Mouse (Mus musculus): ENCODE data around the gene Elp4. TPM values are rescaled to one million over a fixed set of nuclear protein-coding genes. Genes with fewer than 3 reads are reported as not detected.

The Elp4 gene
- polyA plus RNA-seq, 1 experiment from 2014 or later: 13.4 TPM

DNA sequence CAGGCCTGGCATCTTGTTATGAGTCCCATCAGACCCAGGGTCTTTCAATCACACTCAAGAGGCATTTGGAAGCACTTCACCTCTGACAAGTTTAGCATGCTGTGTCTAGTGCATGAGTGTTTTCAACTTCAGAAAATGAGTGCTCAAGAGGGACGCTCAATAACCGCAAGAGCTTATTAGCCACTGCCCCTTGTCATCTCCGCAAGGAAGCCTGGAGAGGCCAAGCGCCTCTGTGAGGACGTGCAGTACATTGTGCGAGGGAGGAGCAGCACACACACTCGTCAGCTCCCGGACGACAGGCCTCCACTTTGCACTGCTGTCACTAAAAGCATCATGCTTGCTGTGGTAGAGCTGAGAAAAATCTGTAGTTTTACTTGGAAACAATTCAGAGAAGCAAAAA, 177.7 kb downstream of the Elp4 start:
- no peak for ATAC-seq (ENCODE audit: low read depth)
- Histone ChIP-seq H3K4me1 (ENCODE audit: control insufficient read depth, low read depth, low read length) (no peaks in the 10 kb centered on the region), H3K36me3 (ENCODE audit: control insufficient read depth, insufficient read depth) (no peaks in the 10 kb centered on the region), H3K4me3 (ENCODE audit: low read depth, low read length) (no peak overlapping the region), H3K9me3 (replicated peaks; ENCODE audit: control insufficient read depth, low read length) (no peaks in the 10 kb centered on the region), H3K9ac (ENCODE audit: low read depth, low read length) (no peak overlapping the region), H3K27me3 (ENCODE audit: control insufficient read depth, insufficient read depth, low read depth, low read length) (no peaks in the 10 kb centered on the region), H3K4me2 (ENCODE audit: low read depth, low read length) (no peak overlapping the region), H3K27ac (ENCODE audit: low read length) (no peak overlapping the region)
- WGBS (ENCODE audit: insufficient replicate concordance): 75% methylated on average over 9 of the region's 9 CpGs

DNA sequence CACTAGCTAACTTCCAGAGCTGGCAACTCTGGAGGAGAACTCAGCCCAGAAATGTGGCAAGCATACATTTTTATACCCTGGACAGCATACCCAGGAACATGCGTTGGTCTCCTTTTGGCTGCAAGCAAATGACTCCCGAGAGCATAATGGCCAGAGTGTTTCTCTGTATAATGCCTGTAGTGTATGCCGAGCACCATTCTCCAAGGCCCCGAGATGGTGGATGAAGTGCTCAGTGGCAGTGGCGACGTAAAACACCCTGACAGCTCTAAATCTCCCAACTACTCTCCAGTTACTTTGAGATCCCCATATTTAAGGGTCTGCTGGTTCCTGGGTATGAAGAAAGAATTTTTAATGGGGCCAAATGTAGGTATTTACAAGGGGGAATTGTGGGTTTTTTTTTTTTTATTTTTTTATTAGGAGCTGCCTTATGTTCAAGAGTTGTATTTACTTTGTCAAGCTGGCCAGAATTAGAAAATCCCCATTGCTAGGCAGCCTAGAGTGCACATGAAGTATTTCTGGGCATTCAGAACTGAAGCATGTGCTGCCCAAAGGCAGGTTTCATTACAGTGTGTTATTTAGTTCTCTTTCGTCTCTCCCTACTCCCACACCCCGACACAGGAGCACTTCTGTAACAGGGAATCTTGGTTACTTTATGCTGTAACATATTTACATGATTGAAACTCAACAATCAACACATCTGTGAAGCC, 188.8 kb downstream of the Elp4 start:
- H3K27me3 ChIP-seq (ENCODE audit: control insufficient read depth, insufficient read depth, low read depth, low read length): no peaks in the 10 kb centered on the region
- 72% methylated on average over 8 of the region's 8 CpGs for WGBS (ENCODE audit: insufficient replicate concordance)
- no peak overlapping the region for H3K4me3 ChIP-seq (ENCODE audit: low read depth, low read length)
- H3K9me3 ChIP-seq (replicated peaks; ENCODE audit: control insufficient read depth, low read length): no peaks in the 10 kb centered on the region
- no peak overlapping the region for H3K9ac ChIP-seq (ENCODE audit: low read depth, low read length)
- H3K4me1 ChIP-seq (ENCODE audit: control insufficient read depth, low read depth, low read length): no peaks in the 10 kb centered on the region
- ATAC-seq (ENCODE audit: low read depth): no peak
- no peaks in the 10 kb centered on the region for H3K36me3 ChIP-seq (ENCODE audit: control insufficient read depth, insufficient read depth)
- H3K27ac ChIP-seq (ENCODE audit: low read length): no peak overlapping the region
- H3K4me2 ChIP-seq (ENCODE audit: low read depth, low read length): no peak overlapping the region

DNA sequence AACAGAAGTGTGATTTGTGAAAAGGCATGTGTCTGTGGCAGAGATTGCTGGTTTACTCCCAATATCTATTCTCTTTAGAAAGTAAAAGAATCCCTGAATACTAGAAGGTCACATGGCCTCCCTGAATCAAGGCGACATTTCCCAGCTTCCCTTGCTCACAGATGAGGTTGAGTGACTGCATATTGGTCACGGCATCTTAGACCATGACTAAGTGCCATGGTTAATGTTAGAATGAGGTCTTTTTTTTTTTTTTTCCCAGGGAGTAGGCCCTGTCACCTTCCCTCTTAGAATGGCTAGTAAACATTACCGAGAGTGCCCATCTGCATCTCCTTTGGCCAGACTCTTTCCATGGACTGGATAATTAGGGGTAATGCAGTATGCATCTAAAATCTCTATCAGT, 193.9 kb downstream of the Elp4 start:
- no peaks in the 10 kb centered on the region for H3K9me3 ChIP-seq (replicated peaks; ENCODE audit: control insufficient read depth, low read length)
- no peak overlapping the region for H3K27ac ChIP-seq (ENCODE audit: low read length)
- H3K4me3 ChIP-seq (ENCODE audit: low read depth, low read length): no peak overlapping the region
- WGBS (ENCODE audit: insufficient replicate concordance): 76% methylated on average over 3 of the region's 3 CpGs
- no peaks in the 10 kb centered on the region for H3K36me3 ChIP-seq (ENCODE audit: control insufficient read depth, insufficient read depth)
- no peak for ATAC-seq (ENCODE audit: low read depth)
- H3K27me3 ChIP-seq (ENCODE audit: control insufficient read depth, insufficient read depth, low read depth, low read length): no peaks in the 10 kb centered on the region
- H3K4me1 ChIP-seq (ENCODE audit: control insufficient read depth, low read depth, low read length): no peaks in the 10 kb centered on the region
- H3K9ac ChIP-seq (ENCODE audit: low read depth, low read length): no peak overlapping the region
- H3K4me2 ChIP-seq (ENCODE audit: low read depth, low read length): no peak overlapping the region

DNA sequence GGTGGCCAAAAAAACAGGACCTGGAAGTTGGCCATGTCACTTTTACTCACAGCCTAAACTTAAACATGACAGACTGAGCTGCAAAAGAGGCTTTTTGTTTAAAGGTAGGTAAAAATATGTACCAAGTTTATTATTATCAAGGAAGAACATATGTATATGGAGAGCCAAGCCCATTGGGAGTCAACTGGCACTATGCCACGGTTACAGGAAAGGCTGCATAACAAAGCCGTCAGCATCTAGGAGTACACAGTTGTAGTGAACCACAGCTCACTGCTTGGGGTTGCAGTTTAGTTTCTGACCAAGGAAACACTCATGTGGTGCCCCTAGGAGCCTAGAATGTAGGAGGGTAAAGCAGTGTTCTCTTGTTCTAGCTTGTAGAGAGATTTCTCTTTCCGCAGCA, 195.2 kb downstream of the Elp4 start:
- Histone ChIP-seq H3K36me3 (ENCODE audit: control insufficient read depth, insufficient read depth) (no peaks in the 10 kb centered on the region), H3K4me1 (ENCODE audit: control insufficient read depth, low read depth, low read length) (no peaks in the 10 kb centered on the region), H3K9me3 (replicated peaks; ENCODE audit: control insufficient read depth, low read length) (no peaks in the 10 kb centered on the region), H3K4me3 (ENCODE audit: low read depth, low read length) (no peak overlapping the region), H3K4me2 (ENCODE audit: low read depth, low read length) (no peak overlapping the region), H3K27ac (ENCODE audit: low read length) (no peak overlapping the region), H3K9ac (ENCODE audit: low read depth, low read length) (no peak overlapping the region), H3K27me3 (ENCODE audit: control insufficient read depth, insufficient read depth, low read depth, low read length) (no peaks in the 10 kb centered on the region)
- ATAC-seq (ENCODE audit: low read depth): no peak
- 80% methylated on average over 3 of the region's 3 CpGs for WGBS (ENCODE audit: insufficient replicate concordance)

DNA sequence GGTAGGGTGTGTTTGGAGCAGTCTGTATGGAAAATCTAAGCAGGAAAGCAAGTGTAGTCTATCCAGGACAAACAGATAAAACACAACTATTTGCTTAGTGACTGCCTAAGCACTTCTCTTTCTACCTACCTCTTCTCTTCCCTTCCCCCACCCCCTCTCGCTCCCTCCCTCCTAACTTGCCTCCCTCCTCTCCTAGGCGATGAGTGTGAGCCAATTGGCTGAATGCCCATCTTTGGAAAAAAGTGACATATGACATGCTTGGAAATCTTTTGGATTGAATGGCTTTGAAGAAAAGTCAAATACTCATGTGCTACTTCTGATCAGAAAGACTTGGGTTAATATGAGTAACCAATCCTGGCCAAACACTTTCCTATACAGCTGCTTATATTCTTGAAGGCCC, 199.0 kb downstream of the Elp4 start:
- Histone ChIP-seq H3K4me2 (ENCODE audit: low read depth, low read length) (no peak overlapping the region), H3K9ac (ENCODE audit: low read depth, low read length) (no peak overlapping the region), H3K4me1 (ENCODE audit: control insufficient read depth, low read depth, low read length) (no peaks in the 10 kb centered on the region), H3K4me3 (ENCODE audit: low read depth, low read length) (no peak overlapping the region), H3K27me3 (ENCODE audit: control insufficient read depth, insufficient read depth, low read depth, low read length) (no peaks in the 10 kb centered on the region), H3K36me3 (ENCODE audit: control insufficient read depth, insufficient read depth) (no peaks in the 10 kb centered on the region), H3K9me3 (replicated peaks; ENCODE audit: control insufficient read depth, low read length) (no peaks in the 10 kb centered on the region), H3K27ac (ENCODE audit: low read length) (no peak overlapping the region)
- 73% methylated on average over 2 of the region's 2 CpGs for WGBS (ENCODE audit: insufficient replicate concordance)
- no peak for ATAC-seq (ENCODE audit: low read depth)

DNA sequence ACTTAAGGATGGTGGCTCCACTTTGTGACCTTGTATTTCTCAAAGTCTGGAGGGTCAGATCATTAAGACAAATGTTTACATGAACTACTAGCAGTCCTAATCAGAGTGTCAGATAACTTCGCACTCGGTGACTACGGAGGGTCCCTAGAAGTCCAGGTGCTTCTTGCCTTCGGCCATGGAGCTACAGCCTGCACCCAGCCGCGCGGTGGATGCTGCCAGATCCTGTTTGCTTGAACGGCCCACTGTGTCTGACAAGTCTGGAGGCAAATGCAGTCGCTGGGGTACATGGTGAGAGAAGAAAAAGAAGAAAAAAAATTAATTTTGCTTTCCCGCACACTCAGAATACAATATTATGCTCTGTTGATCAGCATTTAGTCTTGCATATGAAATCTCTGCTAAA, 201.8 kb downstream of the Elp4 start:
- H3K9ac ChIP-seq (ENCODE audit: low read depth, low read length): no peak overlapping the region
- H3K9me3 ChIP-seq (replicated peaks; ENCODE audit: control insufficient read depth, low read length): no peaks in the 10 kb centered on the region
- no peak overlapping the region for H3K4me2 ChIP-seq (ENCODE audit: low read depth, low read length)
- no peaks in the 10 kb centered on the region for H3K27me3 ChIP-seq (ENCODE audit: control insufficient read depth, insufficient read depth, low read depth, low read length)
- 75% methylated on average over 10 of the region's 10 CpGs for WGBS (ENCODE audit: insufficient replicate concordance)
- no peak overlapping the region for H3K4me3 ChIP-seq (ENCODE audit: low read depth, low read length)
- H3K4me1 ChIP-seq (ENCODE audit: control insufficient read depth, low read depth, low read length): no peaks in the 10 kb centered on the region
- H3K36me3 ChIP-seq (ENCODE audit: control insufficient read depth, insufficient read depth): no peaks in the 10 kb centered on the region
- no peak for ATAC-seq (ENCODE audit: low read depth)
- H3K27ac ChIP-seq (ENCODE audit: low read length): no peak overlapping the region

DNA sequence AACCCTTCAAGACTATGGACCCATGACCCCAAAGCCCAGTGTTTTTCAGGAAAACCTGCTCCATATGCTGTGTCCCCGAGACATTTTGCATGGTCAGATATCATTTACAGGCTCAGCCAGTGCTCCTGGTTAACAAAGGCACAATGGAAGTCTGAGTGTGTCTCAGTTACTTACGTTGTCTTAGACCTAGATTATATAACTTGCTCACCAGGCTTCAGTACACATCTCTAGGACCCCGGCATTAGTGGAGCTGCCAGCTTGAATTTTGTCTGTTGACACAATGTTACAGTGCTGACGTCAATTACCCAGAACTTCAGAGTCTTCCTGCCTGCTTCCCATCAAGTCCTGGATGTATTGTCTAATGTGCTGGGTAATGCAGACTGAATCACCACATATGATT, 202.6 kb downstream of the Elp4 start:
- H3K27me3 ChIP-seq (ENCODE audit: control insufficient read depth, insufficient read depth, low read depth, low read length): no peaks in the 10 kb centered on the region
- no peaks in the 10 kb centered on the region for H3K36me3 ChIP-seq (ENCODE audit: control insufficient read depth, insufficient read depth)
- no peak overlapping the region for H3K4me2 ChIP-seq (ENCODE audit: low read depth, low read length)
- no peak overlapping the region for H3K4me3 ChIP-seq (ENCODE audit: low read depth, low read length)
- 74% methylated on average over 4 of the region's 4 CpGs for WGBS (ENCODE audit: insufficient replicate concordance)
- no peaks in the 10 kb centered on the region for H3K9me3 ChIP-seq (replicated peaks; ENCODE audit: control insufficient read depth, low read length)
- no peak overlapping the region for H3K9ac ChIP-seq (ENCODE audit: low read depth, low read length)
- no peak overlapping the region for H3K27ac ChIP-seq (ENCODE audit: low read length)
- no peak for ATAC-seq (ENCODE audit: low read depth)
- H3K4me1 ChIP-seq (ENCODE audit: control insufficient read depth, low read depth, low read length): no peaks in the 10 kb centered on the region

DNA sequence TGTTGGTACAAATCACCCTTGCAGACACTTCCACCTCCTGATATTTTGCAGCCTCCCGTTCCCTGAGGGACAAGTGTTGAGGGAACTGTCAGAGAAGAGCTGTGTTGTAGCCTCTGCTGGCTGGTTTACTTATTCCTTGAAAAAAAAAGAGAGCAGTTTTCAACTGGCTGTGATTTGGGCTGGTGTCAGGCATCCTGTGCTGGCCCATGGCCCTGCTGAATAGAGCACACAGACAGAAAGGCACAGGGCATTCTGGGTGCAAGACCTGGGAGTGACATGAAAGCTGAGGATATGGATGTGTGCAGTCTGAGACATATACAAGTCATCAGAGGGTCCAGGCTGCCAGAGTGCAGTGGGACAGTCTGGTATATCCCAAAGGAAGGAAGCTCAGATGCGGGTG, 205.7 kb downstream of the Elp4 start:
- no peak overlapping the region for H3K27ac ChIP-seq (ENCODE audit: low read length)
- no peak overlapping the region for H3K4me2 ChIP-seq (ENCODE audit: low read depth, low read length)
- no peak for ATAC-seq (ENCODE audit: low read depth)
- H3K27me3 ChIP-seq (ENCODE audit: control insufficient read depth, insufficient read depth, low read depth, low read length): peaks cover 2% of the 10 kb centered on the region; the same call in 1 of the 2 replicates
- H3K9me3 ChIP-seq (replicated peaks; ENCODE audit: control insufficient read depth, low read length): no peaks in the 10 kb centered on the region
- no peaks in the 10 kb centered on the region for H3K36me3 ChIP-seq (ENCODE audit: control insufficient read depth, insufficient read depth)
- 60% methylated on average over 2 of the region's 2 CpGs for WGBS (ENCODE audit: insufficient replicate concordance)
- no peaks in the 10 kb centered on the region for H3K4me1 ChIP-seq (ENCODE audit: control insufficient read depth, low read depth, low read length)
- H3K4me3 ChIP-seq (ENCODE audit: low read depth, low read length): no peak overlapping the region
- H3K9ac ChIP-seq (ENCODE audit: low read depth, low read length): no peak overlapping the region

DNA sequence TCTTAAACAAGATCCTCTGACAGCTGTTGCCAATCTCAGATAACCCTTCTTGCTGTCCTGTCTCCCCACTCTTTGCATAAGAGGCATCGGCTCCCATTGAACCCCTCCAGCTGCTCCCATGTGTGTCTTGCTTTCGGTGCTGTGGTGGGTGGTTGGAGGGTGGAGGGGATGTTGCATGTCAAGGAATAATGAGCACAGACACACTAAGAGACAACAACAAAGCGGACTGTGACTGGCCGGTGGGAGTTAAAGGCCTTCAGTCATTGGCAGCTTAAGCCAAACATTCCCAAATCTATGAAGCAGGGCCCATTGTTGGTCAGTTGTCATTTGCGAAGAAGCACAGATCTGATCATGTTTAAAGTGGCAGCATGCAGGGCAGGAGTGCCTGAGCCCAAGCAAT, 206.6 kb downstream of the Elp4 start:
- no peaks in the 10 kb centered on the region for H3K9me3 ChIP-seq (replicated peaks; ENCODE audit: control insufficient read depth, low read length)
- no peak overlapping the region for H3K27ac ChIP-seq (ENCODE audit: low read length)
- ATAC-seq (ENCODE audit: low read depth): no peak
- WGBS (ENCODE audit: insufficient replicate concordance): 81% methylated on average over 5 of the region's 5 CpGs
- H3K27me3 ChIP-seq (ENCODE audit: control insufficient read depth, insufficient read depth, low read depth, low read length): peaks cover 8% of the 10 kb centered on the region
- no peak overlapping the region for H3K9ac ChIP-seq (ENCODE audit: low read depth, low read length)
- no peak overlapping the region for H3K4me3 ChIP-seq (ENCODE audit: low read depth, low read length)
- H3K4me2 ChIP-seq (ENCODE audit: low read depth, low read length): no peak overlapping the region
- no peaks in the 10 kb centered on the region for H3K36me3 ChIP-seq (ENCODE audit: control insufficient read depth, insufficient read depth)
- no peaks in the 10 kb centered on the region for H3K4me1 ChIP-seq (ENCODE audit: control insufficient read depth, low read depth, low read length)

Data from liver, embryonic 16.5 days (tissue).